In the genomic region with DNA sequence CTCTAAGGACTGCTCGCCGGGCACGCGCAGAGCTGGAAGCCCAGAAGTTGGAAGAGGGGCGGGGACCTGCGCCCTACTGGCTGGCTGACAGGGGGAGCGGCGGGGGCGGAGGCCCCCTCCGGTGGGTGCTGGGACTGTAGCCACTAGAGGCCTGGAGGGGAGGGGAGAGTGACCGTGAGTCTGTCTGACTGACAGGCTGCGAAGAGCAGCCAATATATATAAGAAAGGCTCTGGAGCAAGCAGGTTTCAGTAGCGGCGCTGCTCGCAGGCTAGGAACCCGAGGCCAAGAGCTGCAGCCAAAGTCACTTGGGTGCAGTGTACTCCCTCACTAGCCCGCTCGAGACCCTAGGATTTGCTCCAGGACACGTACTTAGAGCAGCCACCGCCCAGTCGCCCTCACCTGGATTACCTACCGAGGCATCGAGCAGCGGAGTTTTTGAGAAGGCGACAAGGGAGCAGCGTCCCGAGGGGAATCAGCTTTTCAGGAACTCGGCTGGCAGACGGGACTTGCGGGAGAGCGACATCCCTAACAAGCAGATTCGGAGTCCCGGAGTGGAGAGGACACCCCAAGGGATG, we compare ENCODE assay signal across 8 mouse cellular contexts. TPM values are rescaled to one million over a fixed set of nuclear protein-coding genes. Genes with fewer than 3 reads are reported as not detected.
DNase-seq lines count a peak whose midpoint lies in the region; ATAC-seq and TF ChIP-seq lines count a peak whose summit lies in the region.

A gene (plus strand): TSS at position 217 of the 576 bp plus-strand sequence.

- H3K4me3 ChIP-seq in ES-E14 (ENCODE audit: insufficient read depth in 1 of 2, low read depth in 1 of 2, low read length in 2 of 2, poor library complexity in 1 of 2, severe bottlenecking in 1 of 2), result peak within 1 kb of the TSS; percentile 62 to 69
- H3K4me3 ChIP-seq in embryonic facial prominence, embryonic 12.5 days, result peak within 1 kb of the TSS; percentile 44

- no peaks in the 10 kb centered on the region for H3K9me3 ChIP-seq in ES-E14 (ENCODE audit: control insufficient read depth, insufficient read depth, low read depth, low read length)
- H3K9me3 ChIP-seq in embryonic facial prominence, embryonic 12.5 days, result no peaks in the 10 kb centered on the region

- peaks cover 0 to 5% of the 10 kb centered on the region in 2 experiments; a peak in 2 of 4 replicates for H3K4me1 ChIP-seq in ES-E14 (ENCODE audit: control insufficient read depth in 2 of 2, insufficient read depth in 2 of 2, low read length in 2 of 2, poor library complexity in 1 of 2)
- H3K4me1 ChIP-seq in embryonic facial prominence, embryonic 12.5 days, result peaks cover 51% of the 10 kb centered on the region

- in situ Hi-C loops in ES-E14 (cut with MboI; ENCODE audit: low sequenced_read_pairs in 2 of 2, unreplicated experiment in 2 of 2), result loop anchor here in 1 of 2 experiments (25.0 kb wide), 1 partner anchor 187 kb away; no protein-coding TSS in a partner anchor

- peak; percentile 38 for DNase-seq in CD4-positive helper T cell, adult 2 months (ENCODE audit: low read depth, low spot score)
- DNase-seq in ES-E14 (ENCODE audit: low read depth, low spot score), result no peak
- DNase-seq in heart, postnatal 14 days, result peak; percentile 76
- peak; percentile 84 to 86 for DNase-seq in kidney, postnatal 36 days
- no peak for DNase-seq in spleen, postnatal 14 days (ENCODE audit: low spot score in 2 of 2)

- H3K36me3 ChIP-seq in ES-E14 (ENCODE audit: control insufficient read depth, insufficient read depth, low read length, poor library complexity, severe bottlenecking), result no peaks in the 10 kb centered on the region
- no peaks in the 10 kb centered on the region for H3K36me3 ChIP-seq in embryonic facial prominence, embryonic 12.5 days

- H3K27me3 ChIP-seq in embryonic facial prominence, embryonic 12.5 days, result peaks cover 98% of the 10 kb centered on the region

- intact Hi-C loops in heart, postnatal 14 days (cut with DNase I), result no loop called here

- no peak for ATAC-seq in embryonic facial prominence, embryonic 12.5 days (ENCODE audit: insufficient number of reproducible peaks, insufficient read depth, low FRiP score, low TSS enrichment)
- ATAC-seq in megakaryocyte progenitor cell, adult 5-6 weeks (replicated peaks; ENCODE audit: poor library complexity), result peak; percentile 26
- no peak for ATAC-seq in monocyte, adult 5-6 weeks (replicated peaks; ENCODE audit: insufficient number of reproducible peaks, low FRiP score, low TSS enrichment, poor library complexity, severe bottlenecking)

- H3K4me2 ChIP-seq in embryonic facial prominence, embryonic 12.5 days (replicated peaks), result peak within 1 kb of the TSS; percentile 83

- H3K27ac ChIP-seq in ES-E14 (ENCODE audit: insufficient read depth, low read depth, low read length, poor library complexity, severe bottlenecking), result no peak within 1 kb of the TSS
- H3K27ac ChIP-seq in embryonic facial prominence, embryonic 12.5 days, result 0 out of 2 replicates have a peak within 1 kb of the TSS, but pooled peaks have one; percentile 4

- WGBS in embryonic facial prominence, embryonic 12.5 days, result under 1% methylated on average over 33 of the region's 33 CpGs

- H3K9ac ChIP-seq in ES-E14 (ENCODE audit: insufficient read depth, low read depth, low read length, poor library complexity, severe bottlenecking), result peak within 1 kb of the TSS; percentile 23; the same call in 1 of the 2 replicates
- H3K9ac ChIP-seq in embryonic facial prominence, embryonic 12.5 days, result peak within 1 kb of the TSS; percentile 54

TF ChIP-seq in ES-E14, 5 proteins besides CTCF, POLR2A, EP300 and RAD21:
- TF ChIP-seq MAFK (IDR thresholded peaks at IDR 0.05; ENCODE audit: insufficient read depth, low read depth, low read length) (no peak), ZNF384 (IDR thresholded peaks at IDR 0.05; ENCODE audit: low read depth, low read length) (no peak)

RNA-seq across cellular contexts. Expression of the gene that starts here (rescaled TPM):
- total RNA-seq in ES-E14 (2012; rRNA removed), result 0.27 and 0.42 TPM in 2 replicates
- polyA plus RNA-seq in embryonic facial prominence, embryonic 12.5 days (2016; fragmentation: Nextera tagmentation; extraction: Ambion mirVana), result 5.1 and 5.7 TPM in 2 replicates
- total RNA-seq in heart, postnatal 14 days (2021), result 10 to 100 TPM; 19.5 to 22.3 TPM
- 0.05 TPM in 1 of 2 replicates, not detected in the other for total RNA-seq in megakaryocyte progenitor cell, adult 5-6 weeks (2015)
- total RNA-seq in megakaryocyte progenitor cell, adult 5-6 weeks (2017), result not detected in 2 replicates
- total RNA-seq in monocyte, adult 5-6 weeks (2017), result 0.19 to 0.85 TPM in 2 of 3 replicates, not detected in the other

Comparison
In these comparisons a context has a peak if more than half of its experiments do, and no peak if none do; other contexts are left out.
1. RNA of the gene that starts here (total RNA-seq): 19.5 to 22.3 TPM in heart, postnatal 14 days; 0.27 to 0.42 TPM in ES-E14, 0.05 TPM in megakaryocyte progenitor cell, adult 5-6 weeks and 0.19 to 0.85 TPM in monocyte, adult 5-6 weeks; every median in the first group is over 10 times any median in the second.
2. Peak in ATAC-seq in megakaryocyte progenitor cell, adult 5-6 weeks; RNA of the gene not detected or under 1 TPM.
3. DNase-seq: peak in CD4-positive helper T cell, adult 2 months (single experiment), heart, postnatal 14 days (2 of 2) and kidney, postnatal 36 days (2 of 2); none in ES-E14 (single experiment) and spleen, postnatal 14 days (0 of 2).